9 mouse cellular contexts compared by ENCODE assay signal in genomic region chr13:99412477-99413080, GRCm38 (mm10).
A peak's percentile ranks its signal among the peaks of the same experiment; 100 is the strongest.
DNase-seq lines count a peak whose midpoint lies in the region; ATAC-seq lines count a peak whose summit lies in the region.
"Had no signal": no experiment of that assay in that cellular context is flagged by ENCODE, and none has a peak within 500 bp of the region (broad histone marks: within the 10 kb centered on the region; RNA-seq: fewer than 3 reads in every experiment).

No protein-coding gene starts in this region.

- no peak for DNase-seq in liver, embryonic 11.5 days (ENCODE audit: low spot score)
- DNase-seq in cerebellum, adult 11-12 months: peak; percentile 76
- peak; percentile 48 for DNase-seq in lung, postnatal 25 days (ENCODE audit: low spot score)
- DNase-seq in thymus, postnatal 25 days: peak; percentile 21

- H3K36me3 ChIP-seq in liver, embryonic 12.5 days: peaks cover 67% of the 10 kb centered on the region
- peaks cover 18% of the 10 kb centered on the region; the same call in 1 of the 2 replicates for H3K36me3 ChIP-seq in liver, embryonic 11.5 days (ENCODE audit: control insufficient read depth, insufficient read depth, low read length)
- H3K36me3 ChIP-seq in intestine, embryonic 16.5 days (ENCODE audit: control insufficient read depth, insufficient read depth, low read length): peaks cover 5% of the 10 kb centered on the region; the same call in 1 of the 2 replicates

- no peaks in the 10 kb centered on the region for H3K9me3 ChIP-seq in liver, embryonic 12.5 days (replicated peaks)
- H3K9me3 ChIP-seq in liver, embryonic 11.5 days (ENCODE audit: control insufficient read depth, low read length): no peaks in the 10 kb centered on the region
- no peaks in the 10 kb centered on the region for H3K9me3 ChIP-seq in intestine, embryonic 16.5 days (ENCODE audit: control insufficient read depth, low read length)
- H3K9me3 ChIP-seq: liver, embryonic 15.5 days had no signal

- H3K4me2 ChIP-seq in liver, embryonic 12.5 days: no peak overlapping the region
- H3K4me2 ChIP-seq in liver, embryonic 11.5 days: no peak overlapping the region
- no peak overlapping the region for H3K4me2 ChIP-seq in intestine, embryonic 16.5 days (ENCODE audit: low read depth, low read length)
- H3K4me2 ChIP-seq: liver, embryonic 15.5 days had no signal

- ATAC-seq in liver, embryonic 12.5 days: no peak
- no peak; the same call in 1 of the 2 replicates for ATAC-seq in liver, embryonic 11.5 days (replicated peaks; ENCODE audit: low FRiP score)
- peak; percentile 89 for ATAC-seq in granulocyte monocyte progenitor cell, adult 5-6 weeks (replicated peaks; ENCODE audit: poor library complexity, severe bottlenecking)
- ATAC-seq in intestine, embryonic 16.5 days: peak; percentile 60
- ATAC-seq in erythroid progenitor cell, adult 5-6 weeks (replicated peaks; ENCODE audit: low FRiP score, poor library complexity, severe bottlenecking): no peak

- no peaks in the 10 kb centered on the region for H3K4me1 ChIP-seq in liver, embryonic 12.5 days
- no peaks in the 10 kb centered on the region for H3K4me1 ChIP-seq in liver, embryonic 11.5 days (replicated peaks; ENCODE audit: control insufficient read depth, insufficient read depth, low read length)
- peaks cover 4% of the 10 kb centered on the region; the same call in 1 of the 2 replicates for H3K4me1 ChIP-seq in intestine, embryonic 16.5 days (ENCODE audit: control insufficient read depth, insufficient read depth, low read length)
- H3K4me1 ChIP-seq: liver, embryonic 15.5 days had no signal

- no peak overlapping the region for H3K9ac ChIP-seq in liver, embryonic 12.5 days
- no peak overlapping the region for H3K9ac ChIP-seq in liver, embryonic 11.5 days (ENCODE audit: low read depth, low read length)
- H3K9ac ChIP-seq in intestine, embryonic 16.5 days (ENCODE audit: low read depth, low read length): no peak overlapping the region
- H3K9ac ChIP-seq: liver, embryonic 15.5 days had no signal

- H3K27ac ChIP-seq in liver, embryonic 12.5 days: peak overlapping the region; percentile 3; the same call in 1 of the 2 replicates
- no peak overlapping the region for H3K27ac ChIP-seq in liver, embryonic 11.5 days (ENCODE audit: low read depth, low read length)
- H3K27ac ChIP-seq in intestine, embryonic 16.5 days (ENCODE audit: low read length): 0 out of 2 replicates have a peak overlapping the region, but pooled peaks have one; percentile 22
- H3K27ac ChIP-seq: liver, embryonic 15.5 days had no signal

- 60% methylated on average over 11 of the region's 11 CpGs for WGBS in liver, embryonic 12.5 days (ENCODE audit: insufficient replicate concordance)
- 67% methylated on average over 11 of the region's 11 CpGs for WGBS in liver, embryonic 11.5 days
- WGBS in intestine, embryonic 16.5 days: 65% methylated on average over 11 of the region's 11 CpGs

- no peaks in the 10 kb centered on the region for H3K27me3 ChIP-seq in liver, embryonic 12.5 days (replicated peaks)
- H3K27me3 ChIP-seq in liver, embryonic 11.5 days (replicated peaks; ENCODE audit: control insufficient read depth, insufficient read depth, low read length): no peaks in the 10 kb centered on the region
- H3K27me3 ChIP-seq in intestine, embryonic 16.5 days (replicated peaks; ENCODE audit: control insufficient read depth, insufficient read depth, low read length): no peaks in the 10 kb centered on the region
- H3K27me3 ChIP-seq: liver, embryonic 15.5 days had no signal

- H3K4me3 ChIP-seq in liver, embryonic 12.5 days: no peak overlapping the region
- H3K4me3 ChIP-seq in liver, embryonic 11.5 days (ENCODE audit: low read depth, low read length): no peak overlapping the region
- H3K4me3 ChIP-seq in intestine, embryonic 16.5 days (ENCODE audit: low read length): no peak overlapping the region
- H3K4me3 ChIP-seq: liver, embryonic 15.5 days had no signal

Comparison
In these comparisons a context has a peak if more than half of its experiments do, and no peak if none do; other contexts are left out.
1. ATAC-seq: peak in granulocyte monocyte progenitor cell, adult 5-6 weeks (single experiment) and intestine, embryonic 16.5 days (single experiment); none in liver, embryonic 12.5 days (single experiment), liver, embryonic 11.5 days (single experiment) and erythroid progenitor cell, adult 5-6 weeks (single experiment).